Mouse (Mus musculus) embryonic fibroblast, embryonic 13.5 days (primary cell): ENCODE results near the gene Ppp1r35.

ENCODE experiments used
- CTCF ChIP-seq: IDR thresholded peaks from 2 replicates; pipeline ENCODE4 v1.5.1; 2011; ENCODE audit warnings: mild to moderate bottlenecking, control low read depth, low read length, moderate library complexity, borderline replicate concordance; ENCODE audit not compliant: insufficient read depth
- POLR2A ChIP-seq: IDR thresholded peaks from 2 replicates; pipeline ENCODE4 v1.6.1; 2011; ENCODE audit warnings: low read depth, mild to moderate bottlenecking, control low read depth, low read length, moderate library complexity

DNA sequence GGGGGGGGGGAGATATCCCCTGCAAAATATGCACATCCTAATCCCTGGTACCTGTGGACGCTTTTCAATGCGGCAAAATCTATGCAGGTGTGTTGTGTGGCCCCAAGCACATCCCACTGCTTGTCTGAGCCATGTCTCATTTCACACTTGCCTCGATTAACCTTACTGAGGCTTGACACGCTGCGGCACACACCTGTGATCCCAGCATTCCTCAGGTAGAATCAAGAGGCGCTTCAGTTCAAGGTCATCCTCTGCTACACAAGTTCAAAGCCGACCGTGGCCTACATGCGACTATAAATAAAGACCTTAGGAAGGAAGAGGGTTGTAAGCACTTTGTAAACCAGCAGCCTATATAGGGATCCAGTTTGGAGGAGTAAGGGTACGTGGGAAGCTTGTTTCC is 36.6 kb upstream of the Ppp1r35 start:
- TF ChIP-seq POLR2A (no peak), CTCF (no peak)
